Mouse (Mus musculus) heart, adult 9 months (tissue): ENCODE data around the gene Pml.

Source experiments
- DNase-seq, 2 experiments: peaks; one replicate each; pipeline ENCODE4 v3.0.0; 2022; ENCODE audit warnings: low spot score in 2 of 2

Gene Pml

GRCm38 (mm10) chr9:58201861-58202549 lies 47.6 kb downstream of the Pml start:
- DNase-seq: no peak

GRCm38 (mm10) chr9:58201091-58201842 lies 48.3 kb downstream of the Pml start:
- no peak for DNase-seq

GRCm38 (mm10) chr9:58200270-58201090 lies 49.1 kb downstream of the Pml start:
- DNase-seq: no peak

GRCm38 (mm10) chr9:58199381-58200269 lies 50.0 kb downstream of the Pml start:
- no peak for DNase-seq

- DNase-seq: no peak
These were observed 50.7 kb downstream of the Pml start for GRCm38 (mm10) chr9:58198801-58199371.

- no peak for DNase-seq
These were observed 51.5 kb downstream of the Pml start for GRCm38 (mm10) chr9:58197781-58198701.

- no peak for DNase-seq
These were observed 52.7 kb downstream of the Pml start for GRCm38 (mm10) chr9:58196610-58197567.

GRCm38 (mm10) chr9:58196141-58196540 lies 53.4 kb downstream of the Pml start:
- no peak for DNase-seq

GRCm38 (mm10) chr9:58195671-58196070 lies 53.9 kb downstream of the Pml start:
- DNase-seq: no peak

- no peak for DNase-seq
These were observed 55.4 kb downstream of the Pml start for GRCm38 (mm10) chr9:58194222-58194621.

- no peak for DNase-seq
These were observed 65.1 kb downstream of the Pml start for GRCm38 (mm10) chr9:58184456-58184855.

GRCm38 (mm10) chr9:58179390-58179789 lies 70.2 kb downstream of the Pml start:
- DNase-seq: no peak

- no peak for DNase-seq
These were observed 72.4 kb downstream of the Pml start for GRCm38 (mm10) chr9:58177165-58177564.

GRCm38 (mm10) chr9:58175745-58176487 lies 73.7 kb downstream of the Pml start:
- DNase-seq: no peak

- no peak for DNase-seq
These were observed 74.8 kb downstream of the Pml start for GRCm38 (mm10) chr9:58174818-58175251.

- no peak for DNase-seq
These were observed 76.7 kb downstream of the Pml start for GRCm38 (mm10) chr9:58172863-58173262.

GRCm38 (mm10) chr9:58169426-58169825 lies 80.2 kb downstream of the Pml start:
- no peak for DNase-seq

- no peak for DNase-seq
These were observed 80.7 kb downstream of the Pml start for GRCm38 (mm10) chr9:58168880-58169279.
